Mouse (Mus musculus) limb, embryonic 11.5 days (tissue): ENCODE results near the gene Prss48. TPM values are rescaled to one million over a fixed set of nuclear protein-coding genes. Genes with fewer than 3 reads are reported as not detected.

Source experiments
- ATAC-seq: fragments of 200-750 bp; cut with Nextera tagmentation; 2 replicates; pipeline ENCODE4 v1.8.0; 2017; ENCODE audit warnings: low read depth; ENCODE audit not compliant: insufficient number of reproducible peaks, low FRiP score, low TSS enrichment
- DNase-seq: peaks from one replicate; pipeline ENCODE4 v3.0.0-alpha.2; 2015; ENCODE audit warnings: low spot score
- H3K27ac ChIP-seq: fragments of 300-500 bp; sonication (generic); replicated peaks from 2 replicates; pipeline ENCODE4 v1.5.1; 2014; ENCODE audit warnings: low read depth, mild to moderate bottlenecking, low read length
- H3K27me3 ChIP-seq: fragments of 300-500 bp; sonication (generic); 2 replicates; pipeline ENCODE4 v1.6.1; 2014; ENCODE audit warnings: mild to moderate bottlenecking, low read length, mixed read lengths; ENCODE audit not compliant: control insufficient read depth, insufficient read depth
- H3K36me3 ChIP-seq: fragments of 300-500 bp; sonication (generic); 2 replicates; pipeline ENCODE4 v1.6.1; 2014; ENCODE audit warnings: mild to moderate bottlenecking, low read length, moderate library complexity, mixed read lengths; ENCODE audit not compliant: control insufficient read depth, insufficient read depth
- H3K4me1 ChIP-seq: fragments of 300-500 bp; sonication (generic); 2 replicates; pipeline ENCODE4 v1.6.1; 2014; ENCODE audit warnings: low read length, mixed read lengths; ENCODE audit not compliant: control insufficient read depth, insufficient read depth
- H3K4me2 ChIP-seq: fragments of 300-500 bp; sonication (generic); 2 replicates; pipeline ENCODE4 v1.6.1; 2014; ENCODE audit warnings: low read depth, mild to moderate bottlenecking, moderate library complexity; ENCODE audit not compliant: severe bottlenecking
- H3K4me3 ChIP-seq: fragments of 300-500 bp; sonication (generic); 2 replicates; pipeline ENCODE4 v1.5.1; 2014; ENCODE audit warnings: low read depth, low read length
- H3K9ac ChIP-seq: fragments of 300-500 bp; sonication (generic); 2 replicates; pipeline ENCODE4 v1.6.1; 2014; ENCODE audit warnings: mild to moderate bottlenecking, low read length
- H3K9me3 ChIP-seq: fragments of 300-500 bp; sonication (generic); 2 replicates; pipeline ENCODE4 v1.6.1; 2016; ENCODE audit warnings: low read length; ENCODE audit not compliant: control insufficient read depth
- WGBS: fragments of 180-500 bp; shearing (Covaris S2); extraction: QIAGEN DNeasy Blood & Tissue Kit; methylation state at CpG from one replicate; pipeline ENCODE4 v1.1.7; 2014; 5-methylcytosine and 5-hydroxymethylcytosine counted together
- polyA plus RNA-seq: library from polyadenylated mRNA; unstranded; fragments of >200 nt; fragmentation: Nextera tagmentation; extraction: Ambion mirVana; gene quantifications from 2 replicates; pipeline ENCODE4 v1.2.1, GENCODE M21; 2014

The Prss48 gene
- polyA plus RNA-seq, 1 experiment from 2014 or later = 0.21 TPM

GRCm38 (mm10) chr3:86011833-86012232 lies 9.5 kb upstream of the Prss48 start:
- 80% methylated on average over 3 of the region's 3 CpGs for WGBS
- Histone ChIP-seq H3K9me3 (no peaks in the 10 kb centered on the region), H3K27me3 (no peaks in the 10 kb centered on the region), H3K9ac (no peak overlapping the region), H3K4me2 (no peak overlapping the region), H3K4me3 (no peak overlapping the region), H3K27ac (no peak overlapping the region), H3K36me3 (no peaks in the 10 kb centered on the region; the same call in 1 of the 2 replicates), H3K4me1 (peaks cover 7% of the 10 kb centered on the region; the same call in 1 of the 2 replicates)
- ATAC-seq (no peak), DNase-seq (no peak)

- H3K4me3 ChIP-seq = no peak overlapping the region
- no peaks in the 10 kb centered on the region for H3K9me3 ChIP-seq
- H3K4me2 ChIP-seq = no peak overlapping the region
- no peaks in the 10 kb centered on the region; the same call in 1 of the 2 replicates for H3K36me3 ChIP-seq
- ATAC-seq = no peak
- 80% methylated on average over 6 of the region's 6 CpGs for WGBS
- no peak overlapping the region for H3K9ac ChIP-seq
- H3K27ac ChIP-seq = no peak overlapping the region
- peaks cover 7% of the 10 kb centered on the region; the same call in 1 of the 2 replicates for H3K4me1 ChIP-seq
- H3K27me3 ChIP-seq = no peaks in the 10 kb centered on the region
- no peak for DNase-seq
These were observed 9.1 kb upstream of the Prss48 start for GRCm38 (mm10) chr3:86011373-86011772.

GRCm38 (mm10) chr3:86010618-86011017 lies 8.3 kb upstream of the Prss48 start:
- H3K36me3 ChIP-seq = no peaks in the 10 kb centered on the region; the same call in 1 of the 2 replicates
- ATAC-seq (no peak), DNase-seq (no peak)
- no peaks in the 10 kb centered on the region for H3K9me3 ChIP-seq
- peaks cover 7% of the 10 kb centered on the region; the same call in 1 of the 2 replicates for H3K4me1 ChIP-seq
- no peak overlapping the region for H3K9ac ChIP-seq
- H3K4me3 ChIP-seq = no peak overlapping the region
- 65% methylated on average over 3 of the region's 3 CpGs for WGBS
- H3K27ac ChIP-seq = no peak overlapping the region
- H3K27me3 ChIP-seq = no peaks in the 10 kb centered on the region
- no peak overlapping the region for H3K4me2 ChIP-seq

- Histone ChIP-seq H3K4me1 (no peaks in the 10 kb centered on the region), H3K9me3 (no peaks in the 10 kb centered on the region; the same call in 1 of the 2 replicates), H3K27me3 (no peaks in the 10 kb centered on the region), H3K9ac (no peak overlapping the region), H3K36me3 (no peaks in the 10 kb centered on the region; the same call in 1 of the 2 replicates), H3K4me2 (no peak overlapping the region), H3K4me3 (no peak overlapping the region), H3K27ac (no peak overlapping the region)
- ATAC-seq = no peak
- 94% methylated on average over 10 of the region's 10 CpGs for WGBS
- no peak for DNase-seq
These were observed 2.5 kb upstream of the Prss48 start for GRCm38 (mm10) chr3:86004751-86005150.

GRCm38 (mm10) chr3:86002940-86003339 lies 649 bp upstream of the Prss48 start:
- H3K4me2 ChIP-seq = no peak overlapping the region
- no peak overlapping the region for H3K27ac ChIP-seq
- no peaks in the 10 kb centered on the region; the same call in 1 of the 2 replicates for H3K9me3 ChIP-seq
- H3K36me3 ChIP-seq = no peaks in the 10 kb centered on the region; the same call in 1 of the 2 replicates
- H3K9ac ChIP-seq = no peak overlapping the region
- ATAC-seq (no peak), DNase-seq (no peak)
- H3K27me3 ChIP-seq = no peaks in the 10 kb centered on the region
- 88% methylated on average over 5 of the region's 5 CpGs for WGBS
- no peak overlapping the region for H3K4me3 ChIP-seq
- no peaks in the 10 kb centered on the region for H3K4me1 ChIP-seq

GRCm38 (mm10) chr3:86001271-86001670 lies 1.0 kb downstream of the Prss48 start:
- H3K27me3 ChIP-seq = no peaks in the 10 kb centered on the region
- 94% methylated on average over 3 of the region's 3 CpGs for WGBS
- no peak for DNase-seq
- ATAC-seq = no peak
- no peaks in the 10 kb centered on the region for H3K36me3 ChIP-seq
- no peak overlapping the region for H3K4me3 ChIP-seq
- H3K4me2 ChIP-seq = no peak overlapping the region
- no peak overlapping the region for H3K9ac ChIP-seq
- H3K27ac ChIP-seq = no peak overlapping the region
- no peaks in the 10 kb centered on the region for H3K4me1 ChIP-seq
- H3K9me3 ChIP-seq = no peaks in the 10 kb centered on the region; the same call in 1 of the 2 replicates

GRCm38 (mm10) chr3:85994645-85995044 lies 7.6 kb downstream of the Prss48 start:
- no peaks in the 10 kb centered on the region for H3K27me3 ChIP-seq
- ATAC-seq = no peak
- H3K27ac ChIP-seq = no peak overlapping the region
- H3K9me3 ChIP-seq = no peaks in the 10 kb centered on the region
- H3K36me3 ChIP-seq = no peaks in the 10 kb centered on the region
- no peak overlapping the region for H3K4me3 ChIP-seq
- H3K4me2 ChIP-seq = no peak overlapping the region
- DNase-seq = no peak
- WGBS = 76% methylated on average over 4 of the region's 4 CpGs
- H3K4me1 ChIP-seq = no peaks in the 10 kb centered on the region; the same call in 1 of the 2 replicates
- no peak overlapping the region for H3K9ac ChIP-seq

GRCm38 (mm10) chr3:85993744-85994143 lies 8.5 kb downstream of the Prss48 start:
- H3K4me1 ChIP-seq = no peaks in the 10 kb centered on the region; the same call in 1 of the 2 replicates
- no peaks in the 10 kb centered on the region for H3K27me3 ChIP-seq
- no peak overlapping the region for H3K4me2 ChIP-seq
- no peaks in the 10 kb centered on the region for H3K36me3 ChIP-seq
- H3K4me3 ChIP-seq = no peak overlapping the region
- WGBS = 73% methylated on average over 11 of the region's 11 CpGs
- H3K27ac ChIP-seq = no peak overlapping the region
- no peak for DNase-seq
- no peaks in the 10 kb centered on the region for H3K9me3 ChIP-seq
- no peak overlapping the region for H3K9ac ChIP-seq
- no peak for ATAC-seq

GRCm38 (mm10) chr3:85991802-85992156 lies 10.5 kb downstream of the Prss48 start:
- Histone ChIP-seq H3K27ac (no peak overlapping the region), H3K9me3 (no peaks in the 10 kb centered on the region), H3K9ac (no peak overlapping the region), H3K4me3 (no peak overlapping the region), H3K27me3 (no peaks in the 10 kb centered on the region), H3K36me3 (no peaks in the 10 kb centered on the region), H3K4me1 (no peaks in the 10 kb centered on the region; the same call in 1 of the 2 replicates), H3K4me2 (no peak overlapping the region)
- 78% methylated on average over 5 of the region's 5 CpGs for WGBS
- DNase-seq = no peak
- ATAC-seq = no peak
